Mouse (Mus musculus) forebrain, embryonic 13.5 days (tissue): ENCODE measurements at regions not wholly inside any gene's neighbourhood (a gene's known extent, or its start where the extent isn't known, plus 50 kb on each side); places are given as distances from the start of the nearest gene placed in this dataset.
"Not testable (repeated sequence)": the region's sequence is repeated elsewhere in the genome, so short reads cannot be mapped to it uniquely, and the experiment has no call there.

Source experiments
- ATAC-seq: fragments of 200-750 bp; cut with Nextera tagmentation; 2 replicates; pipeline ENCODE4 v1.8.0; 2017
- H3K27ac ChIP-seq: fragments of 300-500 bp; sonication (generic); 2 replicates; pipeline ENCODE4 v1.5.1; 2015; ENCODE audit warnings: inconsistent platforms, mild to moderate bottlenecking, moderate library complexity
- H3K27me3 ChIP-seq: fragments of 300-500 bp; sonication (generic); 2 replicates; pipeline ENCODE4 v1.6.1; 2015; ENCODE audit warnings: mild to moderate bottlenecking, inconsistent platforms
- H3K36me3 ChIP-seq: fragments of 300-500 bp; sonication (generic); 2 replicates; pipeline ENCODE4 v1.6.1; 2015; ENCODE audit warnings: mild to moderate bottlenecking, inconsistent platforms; ENCODE audit not compliant: poor library complexity, severe bottlenecking
- H3K4me1 ChIP-seq: fragments of 300-500 bp; sonication (generic); 2 replicates; pipeline ENCODE4 v1.6.1; 2015; ENCODE audit warnings: inconsistent platforms
- H3K4me2 ChIP-seq: fragments of 300-500 bp; sonication (generic); 2 replicates; pipeline ENCODE4 v1.6.1; 2015; ENCODE audit warnings: inconsistent platforms, mild to moderate bottlenecking, moderate library complexity
- H3K4me3 ChIP-seq: fragments of 300-500 bp; sonication (generic); 2 replicates; pipeline ENCODE4 v1.5.1; 2015; ENCODE audit warnings: mild to moderate bottlenecking, inconsistent platforms
- H3K9ac ChIP-seq: fragments of 300-500 bp; sonication (generic); 2 replicates; pipeline ENCODE4 v1.6.1; 2015; ENCODE audit warnings: mild to moderate bottlenecking, inconsistent platforms
- H3K9me3 ChIP-seq: fragments of 300-500 bp; sonication (generic); replicated peaks from 2 replicates; pipeline ENCODE4 v1.6.1; 2016; ENCODE audit warnings: inconsistent platforms
- WGBS: fragments of 180-500 bp; shearing (Covaris S2); methylation state at CpG from one replicate; pipeline ENCODE4 v1.1.7; 2015; 5-methylcytosine and 5-hydroxymethylcytosine counted together

GRCm38 (mm10) chr17:15242356-15242755, 134.3 kb downstream of the Dll1 start:
- no peak for ATAC-seq
- 91% methylated on average over 8 of the region's 8 CpGs for WGBS
- no peak overlapping the region for H3K27ac ChIP-seq
- no peaks in the 10 kb centered on the region for H3K36me3 ChIP-seq
- no peak overlapping the region for H3K9ac ChIP-seq
- H3K4me2 ChIP-seq: no peak overlapping the region
- no peaks in the 10 kb centered on the region for H3K9me3 ChIP-seq
- H3K4me3 ChIP-seq: no peak overlapping the region
- H3K27me3 ChIP-seq: no peaks in the 10 kb centered on the region
- peaks cover 7% of the 10 kb centered on the region; the same call in 1 of the 2 replicates for H3K4me1 ChIP-seq

- 88% methylated on average over 1 of the region's 1 CpGs for WGBS
- ATAC-seq: no peak
- Histone ChIP-seq H3K9me3 (no peaks in the 10 kb centered on the region), H3K4me3 (no peak overlapping the region), H3K9ac (no peak overlapping the region), H3K4me1 (no peaks in the 10 kb centered on the region), H3K27me3 (no peaks in the 10 kb centered on the region), H3K36me3 (no peaks in the 10 kb centered on the region), H3K27ac (no peak overlapping the region), H3K4me2 (no peak overlapping the region)
These were observed 135.2 kb downstream of the Dll1 start for GRCm38 (mm10) chr17:15241491-15241890.

- H3K9me3 ChIP-seq, H3K9ac ChIP-seq, H3K27me3 ChIP-seq, H3K27ac ChIP-seq, H3K4me3 ChIP-seq, H3K36me3 ChIP-seq, H3K4me1 ChIP-seq, ATAC-seq, H3K4me2 ChIP-seq: not testable (repeated sequence)
- WGBS: 78% methylated on average over 12 of the region's 12 CpGs
These were observed 136.0 kb downstream of the Dll1 start for GRCm38 (mm10) chr17:15240641-15241040.

- no peaks in the 10 kb centered on the region for H3K27me3 ChIP-seq
- no peak overlapping the region for H3K4me2 ChIP-seq
- H3K4me3 ChIP-seq: no peak overlapping the region
- no peaks in the 10 kb centered on the region for H3K4me1 ChIP-seq
- no peaks in the 10 kb centered on the region for H3K9me3 ChIP-seq
- H3K27ac ChIP-seq: no peak overlapping the region
- H3K36me3 ChIP-seq: no peaks in the 10 kb centered on the region
- ATAC-seq: no peak
- WGBS: 96% methylated on average over 7 of the region's 7 CpGs
- no peak overlapping the region for H3K9ac ChIP-seq
These were observed 136.7 kb downstream of the Dll1 start for GRCm38 (mm10) chr17:15240011-15240410.

GRCm38 (mm10) chr17:15235041-15235440, 141.6 kb downstream of the Dll1 start:
- H3K27ac ChIP-seq: no peak overlapping the region
- no peaks in the 10 kb centered on the region for H3K36me3 ChIP-seq
- H3K9me3 ChIP-seq: no peaks in the 10 kb centered on the region
- no peak for ATAC-seq
- no peak overlapping the region for H3K4me2 ChIP-seq
- H3K27me3 ChIP-seq: no peaks in the 10 kb centered on the region
- WGBS: 89% methylated on average over 6 of the region's 6 CpGs
- H3K9ac ChIP-seq: no peak overlapping the region
- no peak overlapping the region for H3K4me3 ChIP-seq
- no peaks in the 10 kb centered on the region for H3K4me1 ChIP-seq

- Histone ChIP-seq H3K9ac (no peak overlapping the region), H3K9me3 (no peaks in the 10 kb centered on the region), H3K36me3 (no peaks in the 10 kb centered on the region), H3K27me3 (no peaks in the 10 kb centered on the region), H3K4me2 (no peak overlapping the region), H3K27ac (no peak overlapping the region), H3K4me3 (no peak overlapping the region), H3K4me1 (no peaks in the 10 kb centered on the region)
- no peak for ATAC-seq
- 83% methylated on average over 5 of the region's 5 CpGs for WGBS
These were observed 145.5 kb downstream of the Dll1 start for GRCm38 (mm10) chr17:15231175-15231574.

- no peak for ATAC-seq
- 90% methylated on average over 6 of the region's 6 CpGs for WGBS
These were observed 147.5 kb downstream of the Dll1 start for GRCm38 (mm10) chr17:15229159-15229558.

GRCm38 (mm10) chr17:15228077-15228476, 148.6 kb downstream of the Dll1 start:
- no peaks in the 10 kb centered on the region for H3K9me3 ChIP-seq
- no peak overlapping the region for H3K4me3 ChIP-seq
- H3K27ac ChIP-seq: no peak overlapping the region
- no peak overlapping the region for H3K9ac ChIP-seq
- H3K27me3 ChIP-seq: no peaks in the 10 kb centered on the region
- 74% methylated on average over 8 of the region's 8 CpGs for WGBS
- ATAC-seq: no peak
- H3K4me1 ChIP-seq: no peaks in the 10 kb centered on the region
- no peak overlapping the region for H3K4me2 ChIP-seq
- H3K36me3 ChIP-seq: no peaks in the 10 kb centered on the region

More at GRCm38 (mm10) chr17:15229159-15229558, 147.5 kb downstream of the Dll1 start:
- Histone ChIP-seq H3K27me3 (no peaks in the 10 kb centered on the region), H3K36me3 (no peaks in the 10 kb centered on the region), H3K9ac (no peak overlapping the region), H3K9me3 (no peaks in the 10 kb centered on the region), H3K4me3 (no peak overlapping the region), H3K27ac (no peak overlapping the region), H3K4me2 (no peak overlapping the region), H3K4me1 (no peaks in the 10 kb centered on the region)

- H3K4me2 ChIP-seq: no peak overlapping the region
- no peaks in the 10 kb centered on the region for H3K27me3 ChIP-seq
- H3K27ac ChIP-seq: no peak overlapping the region
- no peaks in the 10 kb centered on the region for H3K36me3 ChIP-seq
- WGBS: 95% methylated on average over 10 of the region's 10 CpGs
- ATAC-seq: no peak
- H3K9ac ChIP-seq: no peak overlapping the region
- H3K4me1 ChIP-seq: no peaks in the 10 kb centered on the region
- H3K9me3 ChIP-seq: no peaks in the 10 kb centered on the region
- no peak overlapping the region for H3K4me3 ChIP-seq
These were observed 152.8 kb downstream of the Dll1 start for GRCm38 (mm10) chr17:15223826-15224225.

- H3K36me3 ChIP-seq: no peaks in the 10 kb centered on the region
- H3K4me2 ChIP-seq: no peak overlapping the region
- H3K9me3 ChIP-seq: no peaks in the 10 kb centered on the region
- 91% methylated on average over 3 of the region's 3 CpGs for WGBS
- H3K27ac ChIP-seq: no peak overlapping the region
- no peak overlapping the region for H3K4me3 ChIP-seq
- no peaks in the 10 kb centered on the region for H3K27me3 ChIP-seq
- no peak overlapping the region for H3K9ac ChIP-seq
- no peaks in the 10 kb centered on the region for H3K4me1 ChIP-seq
- no peak for ATAC-seq
These were observed 153.7 kb downstream of the Dll1 start for GRCm38 (mm10) chr17:15222923-15223322.

GRCm38 (mm10) chr17:15214157-15214685, 162.5 kb downstream of the Dll1 start:
- Histone ChIP-seq H3K27ac (no peak overlapping the region), H3K9me3 (no peaks in the 10 kb centered on the region), H3K4me1 (no peaks in the 10 kb centered on the region), H3K9ac (no peak overlapping the region), H3K4me2 (no peak overlapping the region), H3K27me3 (no peaks in the 10 kb centered on the region), H3K36me3 (no peaks in the 10 kb centered on the region), H3K4me3 (no peak overlapping the region)
- 92% methylated on average over 1 of the region's 1 CpGs for WGBS
- ATAC-seq: no peak

- H3K9ac ChIP-seq: peak overlapping the region; percentile 63
- H3K36me3 ChIP-seq: no peaks in the 10 kb centered on the region
- H3K9me3 ChIP-seq: no peaks in the 10 kb centered on the region
- no peaks in the 10 kb centered on the region for H3K27me3 ChIP-seq
- WGBS: 27% methylated on average over 3 of the region's 3 CpGs
- ATAC-seq: peak; percentile 25; the same call in 1 of the 2 replicates
- peaks cover 21% of the 10 kb centered on the region for H3K4me1 ChIP-seq
- H3K4me2 ChIP-seq: peak overlapping the region; percentile 61
- peak overlapping the region; percentile 90 for H3K27ac ChIP-seq
- peak overlapping the region; percentile 33 for H3K4me3 ChIP-seq
These were observed 167.5 kb upstream of the Gm3448 start for GRCm38 (mm10) chr17:15208808-15209173.

GRCm38 (mm10) chr17:15208030-15208807, 166.9 kb upstream of the Gm3448 start:
- peaks cover 21% of the 10 kb centered on the region for H3K4me1 ChIP-seq
- H3K4me3 ChIP-seq: peak overlapping the region; percentile 33
- peak overlapping the region; percentile 61 for H3K4me2 ChIP-seq
- H3K36me3 ChIP-seq: no peaks in the 10 kb centered on the region
- no peaks in the 10 kb centered on the region for H3K9me3 ChIP-seq
- no peaks in the 10 kb centered on the region for H3K27me3 ChIP-seq
- peak overlapping the region; percentile 90 for H3K27ac ChIP-seq
- ATAC-seq: peak; percentile 85
- peak overlapping the region; percentile 63 for H3K9ac ChIP-seq
- 1% methylated on average over 19 of the region's 19 CpGs for WGBS
